Mouse (Mus musculus): ENCODE results near the gene Fam107b. TPM values are rescaled to one million over a fixed set of nuclear protein-coding genes. Genes with fewer than 3 reads are reported as not detected.

Fam107b gene
- polyA plus RNA-seq, 1 experiment from 2014 or later = 38.7 TPM

GRCm38 (mm10) chr2:3672654-3673367 is 102.5 kb downstream of the Fam107b start:
- no peak overlapping the region for H3K9ac ChIP-seq
- H3K36me3 ChIP-seq (replicated peaks; ENCODE audit: control insufficient read depth, insufficient read depth) = no peaks in the 10 kb centered on the region
- H3K4me3 ChIP-seq (replicated peaks; ENCODE audit: low read length) = no peak overlapping the region
- DNase-seq (ENCODE audit: low spot score) (no peak), ATAC-seq (ENCODE audit: low FRiP score) (no peak)
- no peaks in the 10 kb centered on the region for H3K27me3 ChIP-seq (ENCODE audit: control insufficient read depth, insufficient read depth, low read length)
- 86% methylated on average over 5 of the region's 5 CpGs for WGBS
- no peaks in the 10 kb centered on the region for H3K9me3 ChIP-seq (ENCODE audit: control insufficient read depth, low read length)
- H3K27ac ChIP-seq = no peak overlapping the region
- H3K4me1 ChIP-seq (replicated peaks; ENCODE audit: control insufficient read depth, insufficient read depth, low read length) = no peaks in the 10 kb centered on the region
- H3K4me2 ChIP-seq (replicated peaks) = no peak overlapping the region

DNA sequence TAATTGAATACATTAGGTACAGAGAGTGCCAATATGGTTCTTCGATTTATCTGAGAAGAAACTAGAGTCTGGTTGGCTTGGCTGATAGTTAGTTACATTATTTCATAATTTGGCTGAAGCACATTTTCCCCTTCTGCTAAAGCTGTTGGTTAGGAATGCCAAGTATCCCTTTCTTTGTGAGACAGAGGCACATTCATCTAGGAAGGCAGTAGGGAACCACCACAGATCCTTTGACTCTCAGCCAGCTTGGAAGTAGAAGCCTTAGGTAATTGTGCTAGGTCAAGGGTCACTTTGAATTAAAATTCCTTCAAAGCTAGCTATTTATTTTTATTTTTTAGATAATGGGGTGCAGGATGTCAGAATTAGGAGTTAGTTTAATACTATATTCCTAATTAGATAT is 105.2 kb downstream of the Fam107b start:
- Histone ChIP-seq H3K9ac (no peak overlapping the region), H3K4me3 (replicated peaks; ENCODE audit: low read length) (no peak overlapping the region), H3K9me3 (ENCODE audit: control insufficient read depth, low read length) (0 out of 2 replicates have a peak, but pooled peaks cover 3% of the 10 kb centered on the region), H3K36me3 (replicated peaks; ENCODE audit: control insufficient read depth, insufficient read depth) (no peaks in the 10 kb centered on the region), H3K27me3 (ENCODE audit: control insufficient read depth, insufficient read depth, low read length) (no peaks in the 10 kb centered on the region), H3K27ac (no peak overlapping the region), H3K4me1 (replicated peaks; ENCODE audit: control insufficient read depth, insufficient read depth, low read length) (no peaks in the 10 kb centered on the region), H3K4me2 (replicated peaks) (no peak overlapping the region)
- DNase-seq (ENCODE audit: low spot score) (no peak), ATAC-seq (ENCODE audit: low FRiP score) (no peak)
- WGBS = 84% methylated on average over 1 of the region's 1 CpGs

DNA sequence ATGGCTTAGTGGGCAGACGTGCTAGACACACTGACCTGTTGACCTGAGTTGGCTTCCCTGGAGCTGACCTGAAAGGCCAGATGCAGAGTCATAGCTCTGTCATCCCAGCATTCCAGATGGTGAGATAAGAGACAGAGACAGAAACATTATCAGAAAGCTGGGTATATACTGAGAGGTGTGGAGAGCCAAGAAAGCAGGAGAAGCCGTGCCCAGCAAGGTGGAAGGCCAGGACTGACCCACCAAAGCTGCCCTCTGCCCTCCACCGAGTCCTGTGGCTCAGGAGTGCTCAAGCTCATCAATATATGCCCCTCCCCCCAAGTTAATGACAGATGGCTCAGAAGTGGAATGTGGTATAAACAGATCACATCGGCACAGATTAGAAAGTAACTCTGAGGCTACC is 112.4 kb downstream of the Fam107b start:
- 0 out of 2 replicates have a peak, but pooled peaks have one; percentile 21 for ATAC-seq (ENCODE audit: low FRiP score)
- no peak for DNase-seq (ENCODE audit: low spot score)
- no peak overlapping the region for H3K4me3 ChIP-seq (replicated peaks; ENCODE audit: low read length)
- 0 out of 2 replicates have a peak, but pooled peaks cover 3% of the 10 kb centered on the region for H3K9me3 ChIP-seq (ENCODE audit: control insufficient read depth, low read length)
- WGBS = 61% methylated on average over 4 of the region's 4 CpGs
- H3K27me3 ChIP-seq (ENCODE audit: control insufficient read depth, insufficient read depth, low read length) = no peaks in the 10 kb centered on the region
- H3K4me2 ChIP-seq (replicated peaks) = no peak overlapping the region
- H3K9ac ChIP-seq = no peak overlapping the region
- peak overlapping the region; percentile 14; the same call in 1 of the 2 replicates for H3K27ac ChIP-seq
- H3K36me3 ChIP-seq (replicated peaks; ENCODE audit: control insufficient read depth, insufficient read depth) = no peaks in the 10 kb centered on the region
- peaks cover 14% of the 10 kb centered on the region; the same call in 1 of the 2 replicates for H3K4me1 ChIP-seq (replicated peaks; ENCODE audit: control insufficient read depth, insufficient read depth, low read length)

DNA sequence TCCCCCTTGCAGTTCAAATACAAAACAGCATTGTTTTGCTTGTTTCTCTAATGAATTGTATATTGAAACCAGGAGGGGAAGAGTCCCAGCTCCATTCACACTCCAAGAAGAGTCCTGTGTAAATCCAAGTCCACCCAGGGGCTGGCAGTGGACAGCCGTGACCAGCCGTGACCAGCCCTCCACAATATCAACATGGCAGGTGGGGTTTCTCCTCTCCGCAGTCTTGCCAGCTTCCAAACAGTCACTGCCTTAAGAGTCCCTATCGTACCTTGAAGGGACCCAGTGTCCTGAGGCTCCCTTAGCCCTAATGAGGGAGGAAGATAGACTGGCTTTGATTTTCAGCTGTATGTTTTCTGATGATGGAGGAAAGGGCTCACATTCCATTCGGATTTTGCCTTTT is 113.1 kb downstream of the Fam107b start:
- no peak for DNase-seq (ENCODE audit: low spot score)
- Histone ChIP-seq H3K4me1 (replicated peaks; ENCODE audit: control insufficient read depth, insufficient read depth, low read length) (peaks cover 14% of the 10 kb centered on the region; the same call in 1 of the 2 replicates), H3K27me3 (ENCODE audit: control insufficient read depth, insufficient read depth, low read length) (no peaks in the 10 kb centered on the region), H3K27ac (peak overlapping the region; percentile 14), H3K36me3 (replicated peaks; ENCODE audit: control insufficient read depth, insufficient read depth) (no peaks in the 10 kb centered on the region), H3K4me3 (replicated peaks; ENCODE audit: low read length) (no peak overlapping the region), H3K9ac (no peak overlapping the region), H3K9me3 (ENCODE audit: control insufficient read depth, low read length) (0 out of 2 replicates have a peak, but pooled peaks cover under 1% of the 10 kb centered on the region), H3K4me2 (replicated peaks) (peak overlapping the region; percentile 5; the same call in 1 of the 2 replicates)
- ATAC-seq (ENCODE audit: low FRiP score) = peak; percentile 69; the same call in 1 of the 2 replicates
- 33% methylated on average over 5 of the region's 5 CpGs for WGBS

GRCm38 (mm10) chr2:3683751-3684229 is 113.5 kb downstream of the Fam107b start:
- Histone ChIP-seq H3K9ac (no peak overlapping the region), H3K27me3 (ENCODE audit: control insufficient read depth, insufficient read depth, low read length) (no peaks in the 10 kb centered on the region), H3K4me3 (replicated peaks; ENCODE audit: low read length) (no peak overlapping the region), H3K36me3 (replicated peaks; ENCODE audit: control insufficient read depth, insufficient read depth) (no peaks in the 10 kb centered on the region), H3K27ac (peak overlapping the region; percentile 14), H3K9me3 (ENCODE audit: control insufficient read depth, low read length) (no peaks in the 10 kb centered on the region), H3K4me1 (replicated peaks; ENCODE audit: control insufficient read depth, insufficient read depth, low read length) (peaks cover 14% of the 10 kb centered on the region; the same call in 1 of the 2 replicates), H3K4me2 (replicated peaks) (peak overlapping the region; percentile 5; the same call in 1 of the 2 replicates)
- 24% methylated on average over 6 of the region's 6 CpGs for WGBS
- ATAC-seq (ENCODE audit: low FRiP score) (peak; percentile 64; the same call in 1 of the 2 replicates), DNase-seq (ENCODE audit: low spot score) (peak; percentile 40)

- WGBS = 78% methylated on average over 4 of the region's 4 CpGs
- Histone ChIP-seq H3K36me3 (replicated peaks; ENCODE audit: control insufficient read depth, insufficient read depth) (no peaks in the 10 kb centered on the region), H3K4me1 (replicated peaks; ENCODE audit: control insufficient read depth, insufficient read depth, low read length) (no peaks in the 10 kb centered on the region), H3K27me3 (ENCODE audit: control insufficient read depth, insufficient read depth, low read length) (no peaks in the 10 kb centered on the region), H3K9ac (no peak overlapping the region), H3K27ac (no peak overlapping the region), H3K9me3 (ENCODE audit: control insufficient read depth, low read length) (no peaks in the 10 kb centered on the region), H3K4me3 (replicated peaks; ENCODE audit: low read length) (no peak overlapping the region), H3K4me2 (replicated peaks) (no peak overlapping the region)
- ATAC-seq (ENCODE audit: low FRiP score) (no peak), DNase-seq (ENCODE audit: low spot score) (no peak)
These were observed 119.9 kb downstream of the Fam107b start for GRCm38 (mm10) chr2:3690221-3690620.

DNA sequence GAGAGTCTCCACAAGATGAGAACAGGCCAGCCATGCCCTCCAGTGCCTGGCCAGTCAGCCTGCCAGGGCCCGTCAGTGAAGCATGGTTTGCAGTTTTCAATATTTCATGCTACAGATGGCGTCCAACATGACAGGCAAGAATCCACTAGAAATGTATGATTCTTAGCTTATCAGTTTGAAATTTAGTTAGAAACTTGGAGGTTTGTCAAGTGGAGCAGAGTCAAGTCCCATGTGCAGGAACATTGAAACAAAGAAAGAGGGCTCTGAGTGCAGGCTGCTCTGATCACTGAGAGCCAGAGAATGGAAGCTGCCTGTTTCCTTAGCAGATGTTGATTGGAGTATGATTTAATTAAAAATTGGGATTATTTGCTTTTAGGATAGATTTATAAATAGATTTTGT is 122.5 kb downstream of the Fam107b start:
- H3K4me1 ChIP-seq (replicated peaks; ENCODE audit: control insufficient read depth, insufficient read depth, low read length) = no peaks in the 10 kb centered on the region
- no peaks in the 10 kb centered on the region for H3K36me3 ChIP-seq (replicated peaks; ENCODE audit: control insufficient read depth, insufficient read depth)
- no peaks in the 10 kb centered on the region for H3K9me3 ChIP-seq (ENCODE audit: control insufficient read depth, low read length)
- no peak overlapping the region for H3K4me2 ChIP-seq (replicated peaks)
- WGBS = 86% methylated on average over 2 of the region's 2 CpGs
- no peak overlapping the region for H3K27ac ChIP-seq
- H3K9ac ChIP-seq = no peak overlapping the region
- no peak for DNase-seq (ENCODE audit: low spot score)
- ATAC-seq (ENCODE audit: low FRiP score) = no peak
- no peak overlapping the region for H3K4me3 ChIP-seq (replicated peaks; ENCODE audit: low read length)
- no peaks in the 10 kb centered on the region for H3K27me3 ChIP-seq (ENCODE audit: control insufficient read depth, insufficient read depth, low read length)

DNA sequence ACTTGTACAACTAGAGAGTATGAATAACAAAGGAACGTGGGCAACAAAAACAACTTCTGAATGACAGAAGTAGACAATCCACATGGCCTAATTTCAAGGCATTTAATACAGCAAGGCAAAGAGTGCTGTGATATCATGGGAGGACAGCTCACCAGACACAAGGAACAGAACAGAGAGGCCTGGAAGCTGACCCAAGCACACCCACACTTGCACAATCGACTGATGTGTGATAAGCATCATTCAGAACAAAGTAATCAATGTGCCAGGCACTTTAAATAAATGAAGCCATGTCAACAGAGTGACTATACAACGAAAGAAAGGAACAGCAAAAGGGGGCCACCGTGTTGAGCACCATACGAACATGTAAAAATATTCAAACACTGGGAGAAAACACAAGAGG is 125.6 kb downstream of the Fam107b start:
- Histone ChIP-seq H3K4me2 (replicated peaks) (no peak overlapping the region), H3K27me3 (ENCODE audit: control insufficient read depth, insufficient read depth, low read length) (no peaks in the 10 kb centered on the region), H3K9me3 (ENCODE audit: control insufficient read depth, low read length) (no peaks in the 10 kb centered on the region), H3K4me1 (replicated peaks; ENCODE audit: control insufficient read depth, insufficient read depth, low read length) (no peaks in the 10 kb centered on the region), H3K36me3 (replicated peaks; ENCODE audit: control insufficient read depth, insufficient read depth) (no peaks in the 10 kb centered on the region), H3K9ac (no peak overlapping the region), H3K27ac (no peak overlapping the region), H3K4me3 (replicated peaks; ENCODE audit: low read length) (no peak overlapping the region)
- no peak for DNase-seq (ENCODE audit: low spot score)
- WGBS = 86% methylated on average over 5 of the region's 5 CpGs
- ATAC-seq (ENCODE audit: low FRiP score) = no peak

DNA sequence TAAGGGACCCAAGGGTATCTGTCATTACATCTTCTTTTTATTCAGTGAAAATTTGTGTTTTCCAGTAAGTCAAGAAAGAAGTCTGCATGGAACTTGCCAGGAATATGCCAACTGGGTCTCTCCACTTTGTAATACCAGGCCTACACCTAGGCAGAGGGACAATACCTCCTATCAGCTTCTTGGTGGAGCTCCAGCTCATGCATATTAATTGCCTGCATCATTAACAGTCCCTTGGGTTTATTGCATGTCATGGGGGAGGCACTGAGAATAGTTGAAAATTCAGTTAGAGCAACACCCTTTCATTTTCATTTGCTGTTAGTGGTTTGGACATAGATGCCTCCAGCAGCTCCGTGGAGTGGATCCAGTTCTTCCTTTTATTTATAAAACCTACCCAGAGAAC is 130.1 kb downstream of the Fam107b start:
- H3K36me3 ChIP-seq (replicated peaks; ENCODE audit: control insufficient read depth, insufficient read depth) = no peaks in the 10 kb centered on the region
- H3K9ac ChIP-seq = no peak overlapping the region
- no peak overlapping the region for H3K27ac ChIP-seq
- no peak overlapping the region for H3K4me2 ChIP-seq (replicated peaks)
- no peak for DNase-seq (ENCODE audit: low spot score)
- no peaks in the 10 kb centered on the region for H3K4me1 ChIP-seq (replicated peaks; ENCODE audit: control insufficient read depth, insufficient read depth, low read length)
- H3K9me3 ChIP-seq (ENCODE audit: control insufficient read depth, low read length) = no peaks in the 10 kb centered on the region
- 38% methylated on average over 1 of the region's 1 CpGs for WGBS
- H3K27me3 ChIP-seq (ENCODE audit: control insufficient read depth, insufficient read depth, low read length) = no peaks in the 10 kb centered on the region
- peak; percentile 59; the same call in 1 of the 2 replicates for ATAC-seq (ENCODE audit: low FRiP score)
- H3K4me3 ChIP-seq (replicated peaks; ENCODE audit: low read length) = no peak overlapping the region

Measured in hindbrain, embryonic 14.5 days (tissue).